Mouse (Mus musculus) embryonic facial prominence, embryonic 10.5 days (tissue): ENCODE results near the gene Tlr9. TPM values are rescaled to one million over a fixed set of nuclear protein-coding genes. Genes with fewer than 3 reads are reported as not detected.

ENCODE experiments used
- DNase-seq: peaks from one replicate; pipeline ENCODE4 v3.0.0-alpha.2; 2017; ENCODE audit warnings: low spot score
- H3K27ac ChIP-seq: fragments of 300-500 bp; sonication (generic); replicated peaks from 2 replicates; pipeline ENCODE4 v1.5.1; 2016; ENCODE audit warnings: mild to moderate bottlenecking
- H3K27me3 ChIP-seq: fragments of 300-500 bp; sonication (generic); replicated peaks from 2 replicates; pipeline ENCODE4 v1.6.1; 2016; ENCODE audit warnings: low read depth, mild to moderate bottlenecking; ENCODE audit not compliant: poor library complexity, severe bottlenecking
- H3K36me3 ChIP-seq: fragments of 300-500 bp; sonication (generic); replicated peaks from 2 replicates; pipeline ENCODE4 v1.6.1; 2016; ENCODE audit warnings: mild to moderate bottlenecking, moderate library complexity
- H3K4me1 ChIP-seq: fragments of 300-500 bp; sonication (generic); 2 replicates; pipeline ENCODE4 v1.6.1; 2016
- H3K4me3 ChIP-seq: fragments of 300-500 bp; sonication (generic); 2 replicates; pipeline ENCODE4 v1.5.1; 2016; ENCODE audit warnings: mild to moderate bottlenecking, moderate library complexity
- H3K9me3 ChIP-seq: fragments of 300-500 bp; sonication (generic); 2 replicates; pipeline ENCODE4 v1.6.1; 2016; ENCODE audit warnings: mild to moderate bottlenecking
- WGBS: fragments of 180-500 bp; shearing (Covaris S2); methylation state at CpG from one replicate; pipeline ENCODE4 v1.1.7; 2016; 5-methylcytosine and 5-hydroxymethylcytosine counted together
- polyA plus RNA-seq: library from polyadenylated mRNA; unstranded; fragments of >200 nt; fragmentation: Nextera tagmentation; extraction: Ambion mirVana; gene quantifications from 2 replicates; pipeline ENCODE4 v1.2.1, GENCODE M21; 2016

Tlr9 gene
- polyA plus RNA-seq, 1 experiment from 2014 or later = not detected

GRCm38 (mm10) chr9:106237878-106238277 is 15.5 kb downstream of the Tlr9 start:
- WGBS = 95% methylated on average over 10 of the region's 10 CpGs
- Histone ChIP-seq H3K27me3 (no peaks in the 10 kb centered on the region), H3K36me3 (peaks cover 100% of the 10 kb centered on the region), H3K27ac (no peak overlapping the region), H3K9me3 (no peaks in the 10 kb centered on the region), H3K4me3 (no peak overlapping the region), H3K4me1 (no peaks in the 10 kb centered on the region)
- no peak for DNase-seq

- H3K4me3 ChIP-seq = no peak overlapping the region
- no peaks in the 10 kb centered on the region for H3K9me3 ChIP-seq
- peaks cover 75% of the 10 kb centered on the region for H3K36me3 ChIP-seq
- DNase-seq = no peak
- H3K27me3 ChIP-seq = no peaks in the 10 kb centered on the region
- H3K4me1 ChIP-seq = peaks cover 13% of the 10 kb centered on the region
- no peak overlapping the region for H3K27ac ChIP-seq
- WGBS = 92% methylated on average over 10 of the region's 10 CpGs
Observed at GRCm38 (mm10) chr9:106241541-106242164, 19.3 kb downstream of the Tlr9 start.

GRCm38 (mm10) chr9:106242813-106243488 is 20.6 kb downstream of the Tlr9 start:
- WGBS = 74% methylated on average over 19 of the region's 19 CpGs
- H3K27me3 ChIP-seq = no peaks in the 10 kb centered on the region
- no peaks in the 10 kb centered on the region for H3K9me3 ChIP-seq
- peaks cover 26% of the 10 kb centered on the region for H3K4me1 ChIP-seq
- H3K27ac ChIP-seq = 0 out of 2 replicates have a peak overlapping the region, but pooled peaks have one; percentile 59
- DNase-seq = peak; percentile 51
- peaks cover 62% of the 10 kb centered on the region for H3K36me3 ChIP-seq
- H3K4me3 ChIP-seq = no peak overlapping the region

- H3K27me3 ChIP-seq = no peaks in the 10 kb centered on the region
- peaks cover 56% of the 10 kb centered on the region for H3K4me1 ChIP-seq
- no peak for DNase-seq
- no peaks in the 10 kb centered on the region for H3K9me3 ChIP-seq
- peaks cover 7% of the 10 kb centered on the region for H3K36me3 ChIP-seq
- no peak overlapping the region for H3K4me3 ChIP-seq
- H3K27ac ChIP-seq = 0 out of 2 replicates have a peak overlapping the region, but pooled peaks have one; percentile 4
- 91% methylated on average over 11 of the region's 11 CpGs for WGBS
Observed at GRCm38 (mm10) chr9:106249550-106249949, 27.2 kb downstream of the Tlr9 start.

GRCm38 (mm10) chr9:106250245-106250644 is 27.8 kb downstream of the Tlr9 start:
- Histone ChIP-seq H3K4me3 (no peak overlapping the region), H3K27me3 (no peaks in the 10 kb centered on the region), H3K36me3 (peaks cover 1% of the 10 kb centered on the region), H3K9me3 (no peaks in the 10 kb centered on the region), H3K4me1 (peaks cover 57% of the 10 kb centered on the region), H3K27ac (peak overlapping the region; percentile 4; the same call in 1 of the 2 replicates)
- 55% methylated on average over 4 of the region's 4 CpGs for WGBS
- no peak for DNase-seq

- Histone ChIP-seq H3K4me3 (no peak overlapping the region), H3K27ac (peak overlapping the region; percentile 40; the same call in 1 of the 2 replicates)
- WGBS = 76% methylated on average over 8 of the region's 8 CpGs
Observed at GRCm38 (mm10) chr9:106251066-106251465, 28.7 kb downstream of the Tlr9 start.

GRCm38 (mm10) chr9:106254001-106254400 is 31.6 kb downstream of the Tlr9 start:
- WGBS = 88% methylated on average over 2 of the region's 2 CpGs
- DNase-seq = no peak
- 0 out of 2 replicates have a peak, but pooled peaks cover 8% of the 10 kb centered on the region for H3K27me3 ChIP-seq
- 0 out of 2 replicates have a peak overlapping the region, but pooled peaks have one; percentile 15 for H3K27ac ChIP-seq
- peaks cover 29% of the 10 kb centered on the region for H3K4me1 ChIP-seq
- H3K9me3 ChIP-seq = no peaks in the 10 kb centered on the region
- no peaks in the 10 kb centered on the region for H3K36me3 ChIP-seq
- no peak overlapping the region for H3K4me3 ChIP-seq

More at GRCm38 (mm10) chr9:106251066-106251465, 28.7 kb downstream of the Tlr9 start:
- Histone ChIP-seq H3K36me3 (no peaks in the 10 kb centered on the region; the same call in 1 of the 2 replicates), H3K4me1 (peaks cover 56% of the 10 kb centered on the region), H3K9me3 (no peaks in the 10 kb centered on the region), H3K27me3 (no peaks in the 10 kb centered on the region)
- DNase-seq = no peak

GRCm38 (mm10) chr9:106258412-106258811 is 36.0 kb downstream of the Tlr9 start:
- no peak for DNase-seq
- H3K4me3 ChIP-seq = no peak overlapping the region
- H3K9me3 ChIP-seq = no peaks in the 10 kb centered on the region
- H3K27ac ChIP-seq = no peak overlapping the region
- H3K4me1 ChIP-seq = peaks cover 7% of the 10 kb centered on the region
- H3K27me3 ChIP-seq = 0 out of 2 replicates have a peak, but pooled peaks cover 8% of the 10 kb centered on the region
- H3K36me3 ChIP-seq = no peaks in the 10 kb centered on the region
- 88% methylated on average over 4 of the region's 4 CpGs for WGBS

- DNase-seq = no peak
- Histone ChIP-seq H3K27me3 (0 out of 2 replicates have a peak, but pooled peaks cover 8% of the 10 kb centered on the region), H3K36me3 (no peaks in the 10 kb centered on the region), H3K27ac (no peak overlapping the region), H3K4me1 (peaks cover 6% of the 10 kb centered on the region), H3K9me3 (no peaks in the 10 kb centered on the region), H3K4me3 (no peak overlapping the region)
- WGBS = 78% methylated on average over 5 of the region's 5 CpGs
Observed at GRCm38 (mm10) chr9:106258990-106259389, 36.6 kb downstream of the Tlr9 start.

GRCm38 (mm10) chr9:106261058-106261457 is 38.7 kb downstream of the Tlr9 start:
- no peaks in the 10 kb centered on the region for H3K36me3 ChIP-seq
- H3K4me3 ChIP-seq = no peak overlapping the region
- WGBS = 88% methylated on average over 6 of the region's 6 CpGs
- H3K4me1 ChIP-seq = peaks cover 6% of the 10 kb centered on the region; the same call in 1 of the 2 replicates
- no peaks in the 10 kb centered on the region for H3K9me3 ChIP-seq
- no peak overlapping the region for H3K27ac ChIP-seq
- H3K27me3 ChIP-seq = 0 out of 2 replicates have a peak, but pooled peaks cover 8% of the 10 kb centered on the region
- no peak for DNase-seq

GRCm38 (mm10) chr9:106261491-106261890 is 39.1 kb downstream of the Tlr9 start:
- Histone ChIP-seq H3K4me3 (no peak overlapping the region), H3K27ac (no peak overlapping the region), H3K4me1 (peaks cover 6% of the 10 kb centered on the region; the same call in 1 of the 2 replicates), H3K27me3 (0 out of 2 replicates have a peak, but pooled peaks cover 5% of the 10 kb centered on the region), H3K9me3 (no peaks in the 10 kb centered on the region), H3K36me3 (no peaks in the 10 kb centered on the region)
- 84% methylated on average over 3 of the region's 3 CpGs for WGBS
- DNase-seq = no peak

GRCm38 (mm10) chr9:106262075-106262474 is 39.7 kb downstream of the Tlr9 start:
- no peak overlapping the region for H3K27ac ChIP-seq
- no peaks in the 10 kb centered on the region for H3K9me3 ChIP-seq
- DNase-seq = no peak
- peaks cover 6% of the 10 kb centered on the region; the same call in 1 of the 2 replicates for H3K4me1 ChIP-seq
- H3K27me3 ChIP-seq = 0 out of 2 replicates have a peak, but pooled peaks cover 1% of the 10 kb centered on the region
- H3K4me3 ChIP-seq = no peak overlapping the region
- WGBS = 86% methylated on average over 3 of the region's 3 CpGs
- no peaks in the 10 kb centered on the region for H3K36me3 ChIP-seq
